Mouse (Mus musculus): Measurements from ENCODE around the gene Ahcy. TPM values are rescaled to one million over a fixed set of nuclear protein-coding genes. Genes with fewer than 3 reads are reported as not detected.
"Not testable (repeated sequence)": the region's sequence is repeated elsewhere in the genome, so short reads cannot be mapped to it uniquely, and the experiment has no call there.

The Ahcy gene
- polyA plus RNA-seq, 1 experiment from 2014 or later = 56.2 TPM

DNA sequence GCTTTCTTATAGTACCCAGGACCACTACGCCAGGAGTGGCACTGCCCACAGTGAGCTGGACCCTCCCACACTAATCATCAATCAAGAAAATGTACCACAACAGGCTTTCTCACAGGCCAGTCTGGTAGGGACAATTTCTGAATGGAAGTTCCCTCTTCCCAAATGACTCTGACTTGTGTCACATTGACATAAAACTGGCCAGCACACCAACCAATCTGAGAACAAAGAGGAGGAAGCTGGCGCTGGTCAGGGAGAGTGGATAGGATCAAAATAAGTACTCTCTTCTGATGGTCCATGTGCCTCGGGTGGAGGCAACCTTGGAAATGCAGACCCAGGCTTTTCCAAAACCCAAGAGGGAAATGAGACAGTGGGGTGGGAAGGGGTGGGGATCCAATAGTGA, 29.8 kb downstream of the Ahcy start:
- 74% methylated on average over 3 of the region's 3 CpGs for WGBS
- no peak overlapping the region for H3K9ac ChIP-seq (ENCODE audit: low read length)
- no peaks in the 10 kb centered on the region for H3K36me3 ChIP-seq (ENCODE audit: control insufficient read depth, insufficient read depth, low read length)
- H3K9me3 ChIP-seq (replicated peaks; ENCODE audit: control insufficient read depth, low read length) = no peaks in the 10 kb centered on the region
- no peak for ATAC-seq (ENCODE audit: insufficient read depth, low FRiP score)
- H3K4me1 ChIP-seq (ENCODE audit: control insufficient read depth, insufficient read depth, low read length) = no peaks in the 10 kb centered on the region
- H3K27me3 ChIP-seq (ENCODE audit: control insufficient read depth, insufficient read depth, low read length) = no peaks in the 10 kb centered on the region
- no peak overlapping the region for H3K4me2 ChIP-seq (ENCODE audit: low read depth, low read length)
- H3K4me3 ChIP-seq (replicated peaks; ENCODE audit: low read length) = no peak overlapping the region
- no peak overlapping the region for H3K27ac ChIP-seq (ENCODE audit: low read length)

DNA sequence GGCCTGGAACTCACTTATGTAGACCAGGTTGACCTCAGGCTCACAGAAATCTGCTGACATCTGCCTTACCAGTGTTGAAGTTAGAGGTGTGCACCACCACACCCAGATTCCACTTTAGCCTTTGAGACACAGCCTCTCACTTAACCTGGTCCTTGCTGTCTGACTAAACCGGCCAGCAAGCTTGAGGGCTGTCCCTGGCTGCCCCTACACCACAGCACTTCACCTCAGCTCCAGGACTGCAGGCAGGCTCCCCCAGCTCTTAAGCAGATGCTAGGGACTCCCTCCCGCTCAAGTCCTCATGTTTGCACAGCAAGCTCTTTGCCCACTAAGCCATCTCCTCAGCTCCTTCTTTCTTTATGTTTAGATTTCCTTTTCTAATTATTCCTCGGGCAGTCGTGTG, 34.3 kb downstream of the Ahcy start:
- Histone ChIP-seq H3K4me3 (replicated peaks; ENCODE audit: low read length) (no peak overlapping the region), H3K27ac (ENCODE audit: low read length) (no peak overlapping the region), H3K4me1 (ENCODE audit: control insufficient read depth, insufficient read depth, low read length) (no peaks in the 10 kb centered on the region), H3K9ac (ENCODE audit: low read length) (no peak overlapping the region), H3K27me3 (ENCODE audit: control insufficient read depth, insufficient read depth, low read length) (no peaks in the 10 kb centered on the region), H3K36me3 (ENCODE audit: control insufficient read depth, insufficient read depth, low read length) (no peaks in the 10 kb centered on the region), H3K4me2 (ENCODE audit: low read depth, low read length) (no peak overlapping the region), H3K9me3 (replicated peaks; ENCODE audit: control insufficient read depth, low read length) (no peaks in the 10 kb centered on the region)
- 41% methylated on average over 4 of the region's 4 CpGs for WGBS
- no peak for ATAC-seq (ENCODE audit: insufficient read depth, low FRiP score)

DNA sequence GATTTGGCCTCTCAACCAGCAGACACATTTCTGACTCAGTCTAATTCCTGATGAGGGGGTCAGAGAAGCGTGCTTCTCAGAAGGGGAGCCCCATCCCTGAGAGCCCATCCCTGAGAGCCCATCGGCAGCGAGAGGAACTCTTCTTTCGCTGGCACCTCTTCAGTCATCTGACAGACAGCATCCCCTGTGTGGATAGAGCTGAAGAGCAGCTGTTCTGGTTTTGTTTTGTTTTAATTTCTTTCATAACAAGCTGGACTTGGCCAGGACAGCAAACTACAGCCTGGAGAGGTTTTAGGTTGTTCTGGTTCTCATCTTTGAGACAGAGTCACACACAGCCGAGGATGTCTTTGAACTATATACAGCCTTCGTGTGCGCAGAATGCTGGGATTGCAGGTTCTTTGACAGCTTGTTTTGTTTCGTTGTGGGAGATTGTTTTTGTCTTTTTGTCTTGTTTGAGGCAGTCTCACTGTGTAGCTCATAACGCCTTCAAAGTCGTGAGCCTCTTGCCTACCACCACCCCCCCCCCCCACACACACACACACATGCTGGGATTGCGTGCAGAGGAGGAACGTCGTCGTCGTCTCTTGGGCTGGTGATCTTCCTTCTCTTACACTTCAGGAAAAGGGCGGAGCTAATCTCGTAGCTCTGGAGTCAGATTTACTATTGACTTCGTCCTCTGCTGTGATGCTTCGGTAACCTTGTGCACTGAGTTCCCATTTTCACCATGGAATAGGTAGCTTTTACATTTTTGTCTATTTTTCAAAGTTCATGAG, 41.2 kb downstream of the Ahcy start:
- peak; percentile 73 for ATAC-seq (ENCODE audit: insufficient read depth, low FRiP score)
- Histone ChIP-seq H3K27ac (ENCODE audit: low read length) (0 out of 2 replicates have a peak overlapping the region, but pooled peaks have one; percentile 5), H3K4me2 (ENCODE audit: low read depth, low read length) (peak overlapping the region; percentile 33; the same call in 1 of the 2 replicates), H3K4me1 (ENCODE audit: control insufficient read depth, insufficient read depth, low read length) (peaks cover 7% of the 10 kb centered on the region), H3K9ac (ENCODE audit: low read length) (peak overlapping the region; percentile 18; the same call in 1 of the 2 replicates), H3K27me3 (ENCODE audit: control insufficient read depth, insufficient read depth, low read length) (no peaks in the 10 kb centered on the region), H3K4me3 (replicated peaks; ENCODE audit: low read length) (no peak overlapping the region), H3K36me3 (ENCODE audit: control insufficient read depth, insufficient read depth, low read length) (no peaks in the 10 kb centered on the region), H3K9me3 (replicated peaks; ENCODE audit: control insufficient read depth, low read length) (no peaks in the 10 kb centered on the region)
- 28% methylated on average over 19 of the region's 19 CpGs for WGBS

DNA sequence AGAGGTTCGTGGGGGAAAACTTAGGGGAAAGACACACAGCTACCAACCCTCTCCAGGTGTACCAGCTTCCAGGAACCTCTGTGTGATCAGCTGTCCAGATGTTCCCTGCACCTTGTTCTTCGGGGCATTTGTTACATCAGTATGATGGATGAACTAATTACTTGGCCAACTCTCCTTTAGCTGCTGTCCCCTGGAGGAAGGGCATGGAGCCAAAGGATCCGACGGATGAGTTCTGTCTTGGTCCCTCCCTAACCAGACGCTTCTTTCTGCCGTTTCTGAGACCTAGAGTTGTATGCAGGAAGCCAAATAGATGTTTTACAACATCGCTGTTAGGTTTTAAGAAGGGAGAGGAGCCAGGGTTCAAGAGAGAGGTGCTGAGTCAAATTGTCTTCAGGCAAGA, 43.5 kb downstream of the Ahcy start:
- no peaks in the 10 kb centered on the region for H3K27me3 ChIP-seq (ENCODE audit: control insufficient read depth, insufficient read depth, low read length)
- ATAC-seq (ENCODE audit: insufficient read depth, low FRiP score) = no peak
- no peak overlapping the region for H3K4me3 ChIP-seq (replicated peaks; ENCODE audit: low read length)
- H3K9ac ChIP-seq (ENCODE audit: low read length) = no peak overlapping the region
- WGBS = 47% methylated on average over 7 of the region's 7 CpGs
- peaks cover 7% of the 10 kb centered on the region for H3K4me1 ChIP-seq (ENCODE audit: control insufficient read depth, insufficient read depth, low read length)
- H3K9me3 ChIP-seq (replicated peaks; ENCODE audit: control insufficient read depth, low read length) = no peaks in the 10 kb centered on the region
- H3K27ac ChIP-seq (ENCODE audit: low read length) = no peak overlapping the region
- H3K4me2 ChIP-seq (ENCODE audit: low read depth, low read length) = no peak overlapping the region
- no peaks in the 10 kb centered on the region for H3K36me3 ChIP-seq (ENCODE audit: control insufficient read depth, insufficient read depth, low read length)

DNA sequence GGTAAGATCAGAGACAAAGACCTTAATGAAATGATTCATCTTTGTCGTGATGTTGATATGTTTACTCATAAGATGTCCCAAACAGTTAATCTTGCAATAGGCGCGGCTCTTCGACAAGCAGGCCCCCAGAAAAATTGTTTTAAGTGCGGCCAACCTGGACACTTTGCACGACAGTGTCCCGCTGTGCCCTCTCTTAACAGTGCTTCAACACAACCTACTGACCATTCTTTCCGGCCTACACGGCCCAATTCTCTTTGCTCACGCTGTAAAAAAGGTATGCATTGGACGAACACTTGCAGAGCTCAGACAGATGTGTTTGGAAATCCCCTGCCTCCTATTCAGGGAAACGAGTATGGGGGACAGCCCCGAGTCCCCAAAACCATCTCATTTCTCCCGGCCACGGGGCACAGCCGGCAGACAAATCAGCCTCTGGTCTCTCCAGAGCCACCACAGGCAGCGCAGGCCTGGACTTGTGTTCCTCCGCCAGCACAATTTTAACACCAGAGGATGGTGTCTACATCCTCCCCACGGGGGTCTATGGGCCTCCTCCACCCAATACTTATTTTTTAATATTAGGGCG, 54.0 kb downstream of the Ahcy start:
- not testable (repeated sequence) for H3K9ac ChIP-seq (ENCODE audit: low read length); ATAC-seq (ENCODE audit: insufficient read depth, low FRiP score); H3K4me3 ChIP-seq (replicated peaks; ENCODE audit: low read length); H3K4me2 ChIP-seq (ENCODE audit: low read depth, low read length); H3K27me3 ChIP-seq (ENCODE audit: control insufficient read depth, insufficient read depth, low read length); H3K36me3 ChIP-seq (ENCODE audit: control insufficient read depth, insufficient read depth, low read length); H3K9me3 ChIP-seq (replicated peaks; ENCODE audit: control insufficient read depth, low read length); H3K4me1 ChIP-seq (ENCODE audit: control insufficient read depth, insufficient read depth, low read length); H3K27ac ChIP-seq (ENCODE audit: low read length)
- 48% methylated on average over 20 of the region's 20 CpGs for WGBS

DNA sequence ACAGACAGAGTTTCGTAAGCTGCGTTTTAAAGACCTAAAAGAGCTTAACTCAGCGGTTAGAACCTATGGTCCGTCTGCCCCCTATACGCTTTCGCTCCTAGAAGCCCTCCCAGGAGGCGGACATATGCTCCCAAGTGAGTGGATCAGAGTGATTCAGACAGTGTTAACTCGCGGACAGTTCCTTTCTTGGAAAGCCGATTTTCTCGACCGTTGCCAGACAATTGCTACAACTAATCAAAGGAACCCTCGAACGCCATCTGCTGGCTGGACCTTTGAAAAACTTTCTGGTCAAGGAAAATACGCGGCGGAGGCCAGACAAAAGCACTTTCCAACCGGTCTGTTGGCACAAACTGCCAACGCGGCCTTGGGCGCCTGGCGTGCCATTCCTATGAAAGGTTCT, 54.6 kb downstream of the Ahcy start:
- Histone ChIP-seq H3K9me3 (replicated peaks; ENCODE audit: control insufficient read depth, low read length) (no peaks in the 10 kb centered on the region), H3K4me1 (ENCODE audit: control insufficient read depth, insufficient read depth, low read length) (no peaks in the 10 kb centered on the region), H3K9ac (ENCODE audit: low read length) (peak overlapping the region; percentile 72), H3K4me2 (ENCODE audit: low read depth, low read length) (peak overlapping the region; percentile 84), H3K27me3 (ENCODE audit: control insufficient read depth, insufficient read depth, low read length) (no peaks in the 10 kb centered on the region), H3K4me3 (replicated peaks; ENCODE audit: low read length) (peak overlapping the region; percentile 47), H3K36me3 (ENCODE audit: control insufficient read depth, insufficient read depth, low read length) (no peaks in the 10 kb centered on the region), H3K27ac (ENCODE audit: low read length) (peak overlapping the region; percentile 80)
- ATAC-seq (ENCODE audit: insufficient read depth, low FRiP score) = peak; percentile 90; the same call in 1 of the 2 replicates
- WGBS = under 1% methylated on average over 22 of the region's 22 CpGs

DNA sequence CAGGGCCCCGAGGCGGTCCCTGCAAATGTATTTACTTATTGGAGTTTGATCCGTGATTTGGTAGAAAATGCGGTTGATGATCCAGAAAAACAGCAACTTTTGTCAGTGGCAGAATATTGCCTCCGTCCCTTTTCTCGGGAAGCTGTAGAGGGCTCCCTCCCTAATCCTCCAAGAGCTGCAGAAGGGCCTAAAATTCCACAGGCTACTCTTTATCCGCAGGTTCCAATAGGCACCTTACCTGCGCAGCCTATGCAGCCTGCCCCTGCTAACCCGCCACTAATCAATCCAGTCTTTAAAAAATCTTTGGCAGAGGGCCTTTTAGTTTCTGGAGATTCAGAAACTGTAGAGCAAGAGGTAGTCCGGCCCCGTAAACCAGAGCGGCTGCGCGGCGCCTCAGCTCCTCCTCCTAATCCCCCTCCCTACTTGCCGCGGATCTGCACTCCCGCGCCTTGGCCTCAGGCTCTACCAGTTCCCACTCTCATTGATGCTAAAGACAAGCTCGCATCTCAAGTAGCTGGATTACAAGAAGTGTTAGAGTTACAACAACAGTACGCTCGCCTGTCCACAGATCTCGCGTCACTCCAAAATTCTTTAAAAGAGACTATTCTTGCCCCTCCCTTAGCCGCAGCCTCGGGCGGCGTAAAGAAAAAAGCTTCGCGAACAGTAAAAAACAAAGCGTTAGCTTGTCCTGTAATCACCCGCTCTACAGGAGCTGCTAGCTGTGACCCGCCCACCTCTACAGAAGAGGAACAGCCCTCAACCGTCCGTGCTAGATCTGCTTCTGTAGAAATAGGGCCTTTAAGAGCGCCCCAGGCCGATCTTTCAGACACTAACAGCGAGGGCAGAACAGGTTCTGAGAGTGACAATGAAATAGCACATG, 55.3 kb downstream of the Ahcy start:
- peak overlapping the region; percentile 47 for H3K4me3 ChIP-seq (replicated peaks; ENCODE audit: low read length)
- no peaks in the 10 kb centered on the region for H3K36me3 ChIP-seq (ENCODE audit: control insufficient read depth, insufficient read depth, low read length)
- ATAC-seq (ENCODE audit: insufficient read depth, low FRiP score) = peak; percentile 93
- peak overlapping the region; percentile 72 for H3K9ac ChIP-seq (ENCODE audit: low read length)
- no peaks in the 10 kb centered on the region for H3K27me3 ChIP-seq (ENCODE audit: control insufficient read depth, insufficient read depth, low read length)
- no peaks in the 10 kb centered on the region for H3K9me3 ChIP-seq (replicated peaks; ENCODE audit: control insufficient read depth, low read length)
- peak overlapping the region; percentile 84 for H3K4me2 ChIP-seq (ENCODE audit: low read depth, low read length)
- under 1% methylated on average over 38 of the region's 38 CpGs for WGBS
- no peaks in the 10 kb centered on the region for H3K4me1 ChIP-seq (ENCODE audit: control insufficient read depth, insufficient read depth, low read length)
- H3K27ac ChIP-seq (ENCODE audit: low read length) = peak overlapping the region; percentile 80

DNA sequence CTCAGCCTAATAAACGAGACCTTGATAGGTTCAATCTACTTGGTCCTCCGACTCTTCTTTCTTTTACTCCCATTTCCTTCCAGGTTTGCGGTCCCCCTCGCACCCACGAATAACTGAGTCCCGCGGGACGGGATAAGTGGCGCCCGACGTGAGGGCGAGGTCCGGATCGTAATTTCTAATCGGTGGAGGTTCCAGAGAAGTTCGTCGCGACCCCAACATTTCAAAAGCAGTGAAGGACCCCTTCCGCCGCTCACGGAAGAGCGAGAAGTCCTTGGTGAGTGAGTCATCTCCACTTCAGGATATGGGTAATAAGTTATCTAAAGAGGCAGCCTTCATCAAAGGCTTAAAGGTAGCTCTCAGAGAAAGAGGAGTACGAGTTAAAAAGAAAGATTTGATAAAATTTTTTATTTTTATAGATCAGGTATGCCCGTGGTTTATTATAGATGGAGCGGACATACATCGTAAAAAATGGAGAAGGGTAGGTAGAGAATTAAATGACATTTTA, 56.0 kb downstream of the Ahcy start, which contains the start of gene Gm14226:
Gm14226 (plus strand) TSS at position 16 of the 505 bp plus-strand sequence.
- H3K36me3 ChIP-seq (ENCODE audit: control insufficient read depth, insufficient read depth, low read length); H3K4me1 ChIP-seq (ENCODE audit: control insufficient read depth, insufficient read depth, low read length); ATAC-seq (ENCODE audit: insufficient read depth, low FRiP score); H3K27me3 ChIP-seq (ENCODE audit: control insufficient read depth, insufficient read depth, low read length); H3K9me3 ChIP-seq (replicated peaks; ENCODE audit: control insufficient read depth, low read length): not testable (repeated sequence)
- Histone ChIP-seq H3K4me3 (replicated peaks; ENCODE audit: low read length) (peak within 1 kb of the TSS; percentile 47), H3K27ac (ENCODE audit: low read length) (peak within 1 kb of the TSS; percentile 80), H3K4me2 (ENCODE audit: low read depth, low read length) (peak within 1 kb of the TSS; percentile 84), H3K9ac (ENCODE audit: low read length) (peak within 1 kb of the TSS; percentile 72)
- WGBS = 1% methylated on average over 21 of the region's 26 CpGs

Data from stomach, embryonic 16.5 days (tissue).